Mouse (Mus musculus) stomach, embryonic 14.5 days (tissue): ENCODE measurements around the gene Zcchc14. TPM values are rescaled to one million over a fixed set of nuclear protein-coding genes. Genes with fewer than 3 reads are reported as not detected.

ENCODE experiments used
- ATAC-seq: fragments of 200-750 bp; cut with Nextera tagmentation; 2 replicates; pipeline ENCODE4 v1.8.0; 2017; ENCODE audit warnings: low read depth, moderate TSS enrichment; ENCODE audit not compliant: insufficient number of reproducible peaks, insufficient read depth, low FRiP score
- H3K27ac ChIP-seq: fragments of 300-500 bp; sonication (generic); 2 replicates; pipeline ENCODE4 v1.5.1; 2014; ENCODE audit warnings: mild to moderate bottlenecking, low read length, moderate library complexity, mixed read lengths
- H3K27me3 ChIP-seq: fragments of 300-500 bp; sonication (generic); 2 replicates; pipeline ENCODE4 v1.6.1; 2014; ENCODE audit warnings: low read length, control low read depth, mixed read lengths; ENCODE audit not compliant: control insufficient read depth, insufficient read depth
- H3K36me3 ChIP-seq: fragments of 300-500 bp; sonication (generic); 2 replicates; pipeline ENCODE4 v1.6.1; 2014; ENCODE audit warnings: mild to moderate bottlenecking, control low read depth, low read length, moderate library complexity, mixed read lengths; ENCODE audit not compliant: control insufficient read depth, insufficient read depth
- H3K4me1 ChIP-seq: fragments of 300-500 bp; sonication (generic); 2 replicates; pipeline ENCODE4 v1.6.1; 2014; ENCODE audit warnings: low read length, control low read depth, mixed read lengths; ENCODE audit not compliant: control insufficient read depth, insufficient read depth
- H3K4me2 ChIP-seq: fragments of 300-500 bp; sonication (generic); replicated peaks from 2 replicates; pipeline ENCODE4 v1.6.1; 2014; ENCODE audit warnings: low read depth, low read length, control low read depth
- H3K4me3 ChIP-seq: fragments of 300-500 bp; sonication (generic); 2 replicates; pipeline ENCODE4 v1.5.1; 2014; ENCODE audit warnings: low read depth, low read length, control low read depth
- H3K9ac ChIP-seq: fragments of 300-500 bp; sonication (generic); replicated peaks from 2 replicates; pipeline ENCODE4 v1.6.1; 2014; ENCODE audit warnings: low read depth, mild to moderate bottlenecking, control low read depth, low read length, moderate library complexity, mixed read lengths
- H3K9me3 ChIP-seq: fragments of 300-500 bp; sonication (generic); 2 replicates; pipeline ENCODE4 v1.6.1; 2016; ENCODE audit warnings: low read depth, low read length, control low read depth; ENCODE audit not compliant: control insufficient read depth
- WGBS: fragments of 180-500 bp; shearing (Covaris S2); extraction: QIAGEN DNeasy Blood & Tissue Kit; methylation state at CpG from one replicate; pipeline ENCODE4 v1.1.7; 2014; 5-methylcytosine and 5-hydroxymethylcytosine counted together
- polyA plus RNA-seq: library from polyadenylated mRNA; unstranded; fragments of >200 nt; fragmentation: Nextera tagmentation; extraction: Ambion mirVana; gene quantifications from 2 replicates; pipeline ENCODE4 v1.2.1, GENCODE M21; 2014

The Zcchc14 gene
- polyA plus RNA-seq, 1 experiment from 2014 or later, result 28.7 TPM

DNA sequence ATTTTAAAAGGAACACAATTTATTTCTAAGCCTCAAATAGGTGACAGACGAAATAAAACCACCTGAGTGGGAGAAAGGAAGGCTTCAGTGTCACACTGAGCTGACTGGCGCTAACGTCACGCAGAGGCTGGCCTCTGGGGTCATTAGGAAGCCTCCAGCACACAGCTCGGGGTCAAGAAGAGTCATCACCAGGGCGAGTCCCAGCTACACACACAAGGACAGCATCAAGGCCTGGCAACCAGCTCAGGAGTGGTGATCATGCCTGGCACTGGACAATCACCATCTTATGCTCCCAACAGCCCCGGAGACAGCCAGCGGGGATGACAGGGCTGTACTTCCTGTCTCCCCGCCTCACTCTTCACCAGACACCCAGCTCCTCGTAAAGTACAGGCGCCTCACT lies 95.0 kb downstream of the Zcchc14 start:
- Histone ChIP-seq H3K9me3 (no peaks in the 10 kb centered on the region), H3K4me1 (no peaks in the 10 kb centered on the region), H3K9ac (no peak overlapping the region), H3K36me3 (peaks cover 28% of the 10 kb centered on the region), H3K4me2 (no peak overlapping the region), H3K4me3 (no peak overlapping the region), H3K27me3 (no peaks in the 10 kb centered on the region), H3K27ac (no peak overlapping the region)
- WGBS, result 85% methylated on average over 11 of the region's 11 CpGs
- no peak for ATAC-seq

DNA sequence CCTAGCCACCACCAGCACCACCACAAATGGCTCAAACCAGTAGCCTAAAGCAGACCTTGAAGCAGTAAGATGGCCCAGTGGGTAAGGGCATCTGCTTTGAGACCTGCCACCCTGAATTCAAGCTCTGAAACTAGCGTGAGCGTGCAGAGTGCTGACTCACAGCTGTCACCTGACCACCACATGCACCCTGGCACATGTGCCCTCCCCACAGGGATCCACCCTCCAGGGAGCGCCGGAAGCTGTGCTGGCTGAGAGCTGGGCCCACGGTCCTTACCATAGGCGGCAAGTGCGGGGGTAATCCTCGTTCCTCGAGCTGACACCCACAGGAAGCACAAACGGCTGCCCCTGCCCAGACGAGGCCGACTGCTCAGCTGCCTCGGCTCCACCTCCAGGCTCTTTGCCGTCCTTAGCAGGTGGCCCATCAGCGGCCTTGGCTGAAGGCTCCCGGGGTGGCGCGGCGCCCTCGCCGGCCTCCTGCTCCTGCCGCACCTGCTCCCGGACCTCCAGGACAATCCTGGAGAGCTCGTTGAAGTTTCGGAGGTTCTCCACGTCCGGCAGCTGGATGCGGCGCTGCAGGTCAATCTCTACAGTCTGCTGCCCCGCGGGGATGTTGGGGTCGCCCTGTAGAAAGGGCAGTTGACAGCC lies 98.7 kb downstream of the Zcchc14 start:
- Histone ChIP-seq H3K4me2 (no peak overlapping the region), H3K4me3 (no peak overlapping the region), H3K9ac (no peak overlapping the region), H3K36me3 (peaks cover 42% of the 10 kb centered on the region), H3K27me3 (no peaks in the 10 kb centered on the region), H3K4me1 (no peaks in the 10 kb centered on the region), H3K9me3 (no peaks in the 10 kb centered on the region), H3K27ac (no peak overlapping the region)
- WGBS, result 96% methylated on average over 32 of the region's 32 CpGs
- no peak for ATAC-seq

DNA sequence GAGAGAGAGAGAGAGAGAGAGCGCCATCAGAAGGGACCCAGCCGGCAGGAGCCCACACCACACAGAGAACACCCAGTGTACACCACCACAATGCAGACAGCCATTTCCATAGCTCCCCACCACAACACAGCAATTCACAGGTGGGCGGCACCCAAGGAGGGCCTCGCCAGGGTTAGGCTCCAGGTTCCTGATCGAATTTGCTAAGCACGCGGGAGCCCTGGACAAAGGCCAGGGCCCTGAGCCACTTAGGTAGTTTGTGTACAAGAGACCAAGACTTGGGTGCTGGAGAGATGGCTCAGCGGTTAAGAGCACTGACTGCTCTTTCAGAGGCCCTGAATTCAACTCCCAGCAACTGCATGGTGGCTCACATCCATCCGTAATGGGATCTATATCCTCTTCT lies 100.2 kb downstream of the Zcchc14 start:
- Histone ChIP-seq H3K9ac (no peak overlapping the region), H3K27me3 (no peaks in the 10 kb centered on the region), H3K4me2 (no peak overlapping the region), H3K4me3 (no peak overlapping the region), H3K4me1 (no peaks in the 10 kb centered on the region), H3K36me3 (peaks cover 36% of the 10 kb centered on the region), H3K27ac (no peak overlapping the region), H3K9me3 (no peaks in the 10 kb centered on the region)
- 84% methylated on average over 9 of the region's 9 CpGs for whole genome bisulfite sequencing
- ATAC-seq, result no peak

DNA sequence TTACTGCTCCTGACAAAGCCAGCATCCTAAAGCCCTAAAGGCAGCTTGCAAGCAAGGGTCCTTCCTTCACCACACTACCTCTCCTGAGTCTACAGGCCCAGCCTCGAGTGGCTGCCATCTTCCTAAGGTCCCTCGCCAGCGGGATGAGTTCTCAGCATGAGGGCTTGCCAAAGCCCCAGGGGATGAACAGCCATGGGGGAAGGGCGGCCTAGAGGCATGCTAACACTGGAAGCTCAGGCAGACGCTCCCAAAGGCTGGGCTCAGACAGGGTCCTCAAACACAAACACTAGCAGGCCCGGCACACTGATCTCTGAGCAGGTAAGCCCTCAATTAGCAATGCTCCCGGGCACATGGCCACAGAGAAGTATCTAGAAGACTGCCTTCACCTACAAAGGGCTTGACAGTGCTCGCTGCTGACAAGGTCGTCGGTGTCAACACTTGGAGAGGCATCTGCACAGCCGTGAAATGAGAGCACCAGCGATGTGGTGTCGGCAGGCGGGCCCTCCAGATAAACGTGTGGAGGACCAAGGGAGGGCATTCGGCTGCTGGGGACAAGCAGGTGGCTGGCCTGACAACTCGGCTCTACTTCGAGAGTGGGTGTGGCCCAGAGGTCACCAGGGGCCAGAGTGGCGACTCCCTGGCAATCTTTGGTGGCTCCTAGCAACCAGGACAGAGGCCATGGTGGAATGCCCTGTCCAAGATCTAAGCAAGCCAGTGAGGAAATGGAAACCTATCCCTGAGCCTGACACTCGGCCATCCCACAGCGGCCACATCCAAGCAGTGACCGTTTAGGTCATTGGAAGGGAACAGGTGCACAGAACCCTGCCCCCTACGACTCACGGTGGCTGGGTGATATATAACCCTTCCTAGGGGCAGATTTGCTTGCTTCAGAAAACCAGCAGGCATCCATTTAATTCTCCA lies 101.4 kb downstream of the Zcchc14 start:
- Histone ChIP-seq H3K4me2 (no peak overlapping the region), H3K27me3 (no peaks in the 10 kb centered on the region), H3K27ac (no peak overlapping the region), H3K9ac (no peak overlapping the region), H3K9me3 (no peaks in the 10 kb centered on the region), H3K4me1 (no peaks in the 10 kb centered on the region), H3K36me3 (peaks cover 36% of the 10 kb centered on the region), H3K4me3 (no peak overlapping the region)
- no peak for ATAC-seq
- 67% methylated on average over 24 of the region's 24 CpGs for WGBS

DNA sequence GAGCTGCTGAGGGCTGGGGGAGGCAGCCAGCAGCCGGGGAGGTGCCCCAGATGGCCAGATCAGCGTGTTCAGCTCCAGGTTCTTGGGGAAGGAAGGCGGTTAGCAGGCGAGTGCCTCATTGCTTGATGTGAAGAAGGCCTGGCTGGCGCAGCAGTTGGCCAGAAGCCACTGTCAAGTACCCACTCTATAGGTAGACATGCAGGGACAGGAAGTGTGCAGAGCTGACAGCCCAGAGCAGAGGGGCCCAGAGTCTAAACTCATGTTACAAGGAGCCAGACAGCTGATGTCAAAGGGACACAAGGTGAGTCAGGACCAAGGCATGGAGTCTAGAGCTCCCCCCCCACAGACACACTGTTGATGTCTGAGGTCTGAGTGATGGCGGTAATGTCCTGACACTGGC lies 102.6 kb downstream of the Zcchc14 start:
- no peaks in the 10 kb centered on the region for H3K27me3 ChIP-seq
- no peak overlapping the region for H3K27ac ChIP-seq
- no peak overlapping the region for H3K4me2 ChIP-seq
- H3K4me3 ChIP-seq, result no peak overlapping the region
- WGBS, result 84% methylated on average over 6 of the region's 6 CpGs
- ATAC-seq, result no peak
- H3K4me1 ChIP-seq, result no peaks in the 10 kb centered on the region
- no peak overlapping the region for H3K9ac ChIP-seq
- no peaks in the 10 kb centered on the region for H3K9me3 ChIP-seq
- peaks cover 36% of the 10 kb centered on the region for H3K36me3 ChIP-seq

Other genes starting within 250 kb of the Zcchc14 start
- gene 1700018B08Rik, start 108.6 kb downstream of the Zcchc14 start, polyA plus RNA-seq, result not detected in 2 replicates
- gene Fbxo31, start 74.1 kb downstream of the Zcchc14 start, polyA plus RNA-seq, result 14.2 and 15.0 TPM in 2 replicates
- gene Map1lc3b, start 62.5 kb downstream of the Zcchc14 start, polyA plus RNA-seq, result 240 and 249 TPM in 2 replicates
- gene Jph3, start 76.7 kb upstream of the Zcchc14 start, polyA plus RNA-seq, result 3.4 and 3.6 TPM in 2 replicates
- 35.8 and 38.5 TPM in 2 replicates for gene Klhdc4, start 176.7 kb upstream of the Zcchc14 start, polyA plus RNA-seq